Mouse (Mus musculus) forebrain, embryonic 12.5 days (tissue): ENCODE measurements around the gene Vgf. TPM values are rescaled to one million over a fixed set of nuclear protein-coding genes. Genes with fewer than 3 reads are reported as not detected.

Source experiments
- ATAC-seq: fragments of 200-750 bp; cut with Nextera tagmentation; 2 replicates; pipeline ENCODE4 v1.8.0; 2017; ENCODE audit warnings: moderate TSS enrichment; ENCODE audit not compliant: low FRiP score
- H3K27ac ChIP-seq: fragments of 300-500 bp; sonication (generic); 2 replicates; pipeline ENCODE4 v1.5.1; 2016; ENCODE audit warnings: mild to moderate bottlenecking
- H3K27me3 ChIP-seq: fragments of 300-500 bp; sonication (generic); 2 replicates; pipeline ENCODE4 v1.6.1; 2016; ENCODE audit warnings: mild to moderate bottlenecking
- H3K36me3 ChIP-seq: fragments of 300-500 bp; sonication (generic); replicated peaks from 2 replicates; pipeline ENCODE4 v1.6.1; 2016; ENCODE audit warnings: mild to moderate bottlenecking
- H3K4me1 ChIP-seq: fragments of 300-500 bp; sonication (generic); 2 replicates; pipeline ENCODE4 v1.6.1; 2016
- H3K4me2 ChIP-seq: fragments of 300-500 bp; sonication (generic); 2 replicates; pipeline ENCODE4 v1.6.1; 2016; ENCODE audit warnings: mild to moderate bottlenecking, moderate library complexity
- H3K4me3 ChIP-seq: fragments of 300-500 bp; sonication (generic); replicated peaks from 2 replicates; pipeline ENCODE4 v1.5.1; 2016; ENCODE audit warnings: mild to moderate bottlenecking
- H3K9ac ChIP-seq: fragments of 300-500 bp; sonication (generic); 2 replicates; pipeline ENCODE4 v1.6.1; 2016; ENCODE audit warnings: mild to moderate bottlenecking
- H3K9me3 ChIP-seq: fragments of 300-500 bp; sonication (generic); 2 replicates; pipeline ENCODE4 v1.6.1; 2016
- WGBS: fragments of 180-500 bp; shearing (Covaris S2); methylation state at CpG from one replicate; pipeline ENCODE4 v1.1.7; 2016; 5-methylcytosine and 5-hydroxymethylcytosine counted together
- microRNA counts: library from miRNA; unstranded; fragments of <30 nt; microRNA quantifications from one replicate; lab custom pipeline; 2017
- microRNA-seq: library from miRNA; unstranded; fragments of <30 nt; microRNA quantifications from one replicate; pipeline ENCODE4, GENCODE M21; 2017
- polyA plus RNA-seq: library from polyadenylated mRNA; unstranded; fragments of >200 nt; fragmentation: Nextera tagmentation; extraction: Ambion mirVana; gene quantifications from 2 replicates; pipeline ENCODE4 v1.2.1, GENCODE M21; 2016

The Vgf gene
- polyA plus RNA-seq, 1 experiment from 2014 or later, result 0.92 TPM

DNA sequence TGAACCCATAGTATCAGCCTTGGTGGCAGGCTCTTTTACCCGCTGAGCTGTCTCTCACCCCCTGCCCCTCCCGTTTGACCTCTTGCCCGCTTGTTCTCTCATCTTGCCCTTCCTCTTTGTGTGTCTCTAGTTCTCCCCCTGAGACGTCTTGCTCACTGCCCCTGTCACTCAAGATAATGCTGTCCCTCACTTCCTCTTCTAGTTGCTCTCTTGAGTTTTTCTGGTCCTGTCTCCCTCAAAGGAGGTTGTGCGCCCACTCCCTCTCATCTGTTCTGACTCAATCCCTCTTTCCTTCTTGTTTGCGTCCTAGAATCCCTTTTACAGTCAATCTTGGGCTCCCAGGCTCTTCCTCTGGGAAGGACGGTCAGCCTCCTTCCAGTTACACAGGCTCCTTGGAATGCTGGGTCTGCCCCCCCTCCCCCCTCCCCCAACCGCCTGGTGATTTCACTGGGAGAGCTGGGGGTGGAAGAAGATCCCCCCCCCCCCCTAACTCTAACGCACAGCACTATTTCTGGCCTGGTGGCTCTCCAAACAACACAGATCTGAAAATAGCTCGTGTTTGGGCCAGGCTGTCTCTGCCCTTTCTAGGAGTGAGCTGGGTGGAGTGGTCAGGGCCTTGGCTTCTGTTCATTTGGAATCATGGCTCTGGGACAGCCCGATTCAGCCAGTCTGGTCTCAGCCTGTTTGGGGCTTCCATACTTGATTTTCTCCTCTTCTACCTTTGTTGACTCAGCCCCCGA lies 50.2 kb downstream of the Vgf start:
- H3K27me3 ChIP-seq, result 0 out of 2 replicates have a peak, but pooled peaks cover 7% of the 10 kb centered on the region
- no peak for ATAC-seq
- no peak overlapping the region for H3K9ac ChIP-seq
- H3K4me1 ChIP-seq, result peaks cover 6% of the 10 kb centered on the region
- no peak overlapping the region for H3K27ac ChIP-seq
- H3K36me3 ChIP-seq, result no peaks in the 10 kb centered on the region
- H3K4me3 ChIP-seq, result no peak overlapping the region
- 53% methylated on average over 11 of the region's 12 CpGs for WGBS
- no peaks in the 10 kb centered on the region for H3K9me3 ChIP-seq
- no peak overlapping the region for H3K4me2 ChIP-seq

GRCm38 (mm10) chr5:137077187-137077586 lies 51.0 kb downstream of the Vgf start:
- WGBS, result 89% methylated on average over 7 of the region's 7 CpGs
- H3K27me3 ChIP-seq, result 0 out of 2 replicates have a peak, but pooled peaks cover 6% of the 10 kb centered on the region

GRCm38 (mm10) chr5:137078041-137078440 lies 51.8 kb downstream of the Vgf start:
- 93% methylated on average over 14 of the region's 14 CpGs for WGBS
- no peak overlapping the region for H3K27ac ChIP-seq
- no peak for ATAC-seq
- no peaks in the 10 kb centered on the region for H3K9me3 ChIP-seq
- peaks cover 3% of the 10 kb centered on the region for H3K4me1 ChIP-seq
- H3K27me3 ChIP-seq, result no peaks in the 10 kb centered on the region
- no peak overlapping the region for H3K4me2 ChIP-seq
- no peak overlapping the region for H3K4me3 ChIP-seq
- H3K36me3 ChIP-seq, result no peaks in the 10 kb centered on the region
- no peak overlapping the region for H3K9ac ChIP-seq

More at GRCm38 (mm10) chr5:137077187-137077586, 51.0 kb downstream of the Vgf start:
- H3K9me3 ChIP-seq, result no peaks in the 10 kb centered on the region
- ATAC-seq, result no peak
- H3K9ac ChIP-seq, result no peak overlapping the region
- peaks cover 6% of the 10 kb centered on the region for H3K4me1 ChIP-seq
- no peak overlapping the region for H3K4me2 ChIP-seq
- H3K36me3 ChIP-seq, result no peaks in the 10 kb centered on the region
- H3K27ac ChIP-seq, result no peak overlapping the region
- H3K4me3 ChIP-seq, result no peak overlapping the region

- Histone ChIP-seq H3K4me1 (peaks cover 3% of the 10 kb centered on the region), H3K9ac (no peak overlapping the region), H3K27ac (no peak overlapping the region), H3K9me3 (no peaks in the 10 kb centered on the region), H3K36me3 (no peaks in the 10 kb centered on the region), H3K4me2 (no peak overlapping the region), H3K4me3 (no peak overlapping the region), H3K27me3 (no peaks in the 10 kb centered on the region)
- ATAC-seq, result no peak
- WGBS, result 74% methylated on average over 6 of the region's 6 CpGs
Measured at GRCm38 (mm10) chr5:137078616-137079015, 52.4 kb downstream of the Vgf start.

DNA sequence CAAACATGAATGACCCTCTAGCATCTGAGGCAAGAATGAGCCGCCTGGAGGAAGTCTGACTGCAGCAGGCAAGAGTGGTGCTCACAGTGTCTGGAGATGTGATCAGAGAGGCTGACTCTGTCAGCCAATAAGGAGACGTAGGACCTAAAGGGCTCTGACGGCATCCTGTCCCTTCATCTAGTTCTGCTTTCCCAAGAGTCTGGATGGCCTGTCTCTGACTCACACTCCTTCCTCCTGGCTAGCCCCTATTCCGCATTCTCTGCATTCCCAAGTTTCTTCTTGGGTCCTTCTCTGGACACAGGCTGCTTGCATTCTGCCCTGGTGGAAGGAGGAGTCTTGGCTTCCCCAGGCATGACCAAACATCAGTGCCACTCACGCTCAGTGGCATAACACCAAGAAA lies 53.7 kb downstream of the Vgf start:
- no peaks in the 10 kb centered on the region for H3K27me3 ChIP-seq
- no peak overlapping the region for H3K27ac ChIP-seq
- H3K4me3 ChIP-seq, result no peak overlapping the region
- no peak overlapping the region for H3K9ac ChIP-seq
- H3K4me1 ChIP-seq, result no peaks in the 10 kb centered on the region
- no peak overlapping the region for H3K4me2 ChIP-seq
- WGBS, result 74% methylated on average over 5 of the region's 5 CpGs
- no peaks in the 10 kb centered on the region for H3K36me3 ChIP-seq
- no peak for ATAC-seq
- H3K9me3 ChIP-seq, result no peaks in the 10 kb centered on the region

MicroRNA genes within 50 kb of the gene (microRNA counts, 519-probe panel; counts per million panel counts)
- not detected for microRNA mmu-miR-702 (lab: Ali Mortazavi, UCI)

Small RNA genes within 50 kb of the gene (microRNA-seq; reads per million reads assigned to microRNA genes)
- 177 reads per million, percentile 56 among the genes with 10 or more reads in this experiment for gene Mir702

Other genes with a start within 250 kb of the Vgf start
- 33.7 and 42.6 TPM in 2 replicates for gene Col26a1, start 143.2 kb upstream of the Vgf start, polyA plus RNA-seq
- 107 and 115 TPM in 2 replicates for gene Ift22, start 118.2 kb upstream of the Vgf start, polyA plus RNA-seq
- 287 and 302 TPM in 2 replicates for gene Fis1, start 73.1 kb upstream of the Vgf start, polyA plus RNA-seq
- gene Cldn15, start 59.8 kb upstream of the Vgf start, polyA plus RNA-seq, result 0.27 and 0.50 TPM in 2 replicates
- 34.5 and 36.4 TPM in 2 replicates for gene Plod3, start 39.4 kb upstream of the Vgf start, polyA plus RNA-seq
- gene Znhit1, start 38.4 kb upstream of the Vgf start, polyA plus RNA-seq, result 97.9 and 102 TPM in 2 replicates
- gene Ap1s1, start 19.7 kb downstream of the Vgf start, polyA plus RNA-seq, result 209 and 221 TPM in 2 replicates
- gene Serpine1, start 45.9 kb downstream of the Vgf start, polyA plus RNA-seq, result 0.11 and 0.35 TPM in 2 replicates
- gene Trim56, start 89.8 kb downstream of the Vgf start, polyA plus RNA-seq, result 5.6 and 6.8 TPM in 2 replicates
- not detected in 2 replicates for gene Muc3, start 122.9 kb downstream of the Vgf start, polyA plus RNA-seq
- not detected in 2 replicates for gene Muc3a, start 186.0 kb downstream of the Vgf start, polyA plus RNA-seq